Mouse (Mus musculus): ENCODE measurements at regions not wholly inside any gene's neighbourhood (a gene's known extent, or its start where the extent isn't known, plus 50 kb on each side); places are given as distances from the start of the nearest gene placed in this dataset.
"Not testable (repeated sequence)": the region's sequence is repeated elsewhere in the genome, so short reads cannot be mapped to it uniquely, and the experiment has no call there.

DNA sequence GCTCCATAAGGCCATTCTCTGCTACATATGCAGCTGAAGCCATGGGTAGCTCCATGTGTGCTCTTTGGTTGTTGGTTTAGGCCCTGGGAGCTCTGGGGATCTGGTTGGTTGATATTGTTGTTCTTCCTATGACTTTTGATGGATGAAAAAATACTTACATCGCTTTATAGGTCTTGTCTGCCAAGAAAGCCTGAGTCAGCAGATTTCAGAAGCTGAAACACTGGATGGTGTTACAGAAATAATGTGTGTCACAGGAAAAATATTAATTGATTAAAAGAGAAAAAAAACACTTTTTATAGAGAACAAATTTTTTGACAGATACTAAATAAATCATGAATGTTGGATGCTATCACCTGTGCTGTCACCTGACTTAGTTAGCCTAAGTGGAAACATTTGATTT, 52.4 kb upstream of the Plxna2 start:
- no peak for DNase-seq

DNA sequence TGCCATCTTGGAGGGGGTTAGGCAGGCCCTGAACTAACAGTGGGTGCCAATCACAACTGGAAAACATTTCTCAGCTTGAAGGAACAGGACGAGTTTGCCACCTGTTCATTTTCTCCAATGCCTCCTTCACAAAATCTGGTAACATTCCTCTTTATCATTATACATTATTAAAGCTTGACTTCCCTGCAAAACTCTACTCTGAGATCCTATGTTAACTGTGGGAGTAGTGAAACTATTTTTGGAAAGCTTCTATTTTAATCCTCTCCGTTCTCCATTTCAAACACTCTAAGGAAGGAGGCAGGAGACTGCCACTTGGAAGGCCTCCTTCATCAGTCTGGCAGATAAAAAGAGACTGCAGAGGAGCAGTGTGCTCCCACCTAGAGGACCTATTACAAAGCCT, 54.1 kb upstream of the Plxna2 start:
- DNase-seq: no peak

DNA sequence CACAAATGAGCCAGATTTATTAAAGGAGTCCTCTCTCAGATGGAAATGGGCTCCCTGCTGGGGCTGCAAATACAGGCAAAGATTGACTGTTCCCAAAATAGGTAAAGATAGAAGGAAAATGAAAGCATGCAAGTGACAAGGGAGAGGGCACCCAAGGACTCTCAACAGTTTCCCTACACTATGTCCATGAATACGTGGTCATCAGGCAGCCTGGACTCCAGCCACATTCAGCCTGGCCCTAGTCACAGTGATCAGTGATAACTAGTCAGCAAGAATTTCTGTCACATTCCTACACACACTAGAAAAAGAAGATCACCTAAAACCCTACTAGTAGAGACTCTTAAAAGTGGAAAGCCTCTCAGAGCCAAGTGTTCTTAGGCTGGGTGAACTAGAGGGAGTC, 56.9 kb upstream of the Plxna2 start:
- no peak for DNase-seq

DNA sequence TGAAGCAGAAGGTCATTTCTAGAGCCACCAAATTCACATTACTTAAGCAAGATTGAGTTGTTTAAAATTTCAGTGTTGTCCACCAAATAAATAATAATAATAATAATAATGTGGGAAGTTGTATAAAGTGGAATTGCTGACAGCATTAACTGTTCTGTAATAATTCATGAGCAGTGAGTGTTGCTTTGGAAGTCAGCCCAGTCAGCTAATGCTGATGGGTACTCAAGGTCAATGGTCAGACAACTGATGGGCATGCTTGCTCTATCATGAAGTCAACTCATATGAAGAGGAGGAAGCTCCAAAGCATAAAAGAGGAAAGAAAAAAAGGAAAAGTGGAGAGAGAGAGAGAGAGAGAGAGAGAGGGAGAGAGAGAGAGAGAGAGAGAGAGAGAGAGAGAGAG, 69.4 kb upstream of the Plxna2 start:
- DNase-seq: no peak

DNA sequence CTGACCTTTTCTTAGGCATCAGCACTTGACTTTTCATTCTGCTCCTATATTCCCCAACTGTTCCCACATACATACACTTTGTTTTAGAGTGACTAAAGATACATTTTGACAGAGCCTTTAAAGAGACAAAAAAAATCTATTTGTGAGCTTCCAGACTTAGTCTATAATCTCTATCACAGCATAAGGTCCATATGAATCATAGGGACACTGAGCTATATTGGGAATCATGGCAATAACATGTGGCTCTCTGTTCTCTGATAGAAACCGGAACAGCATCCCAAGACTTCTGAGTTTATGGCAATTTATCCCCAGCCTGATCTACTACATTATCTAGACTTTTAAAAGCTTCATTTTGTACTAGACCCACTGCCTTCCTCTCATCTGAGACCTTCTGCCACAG, 69.8 kb upstream of the Plxna2 start:
- no peak for DNase-seq

DNA sequence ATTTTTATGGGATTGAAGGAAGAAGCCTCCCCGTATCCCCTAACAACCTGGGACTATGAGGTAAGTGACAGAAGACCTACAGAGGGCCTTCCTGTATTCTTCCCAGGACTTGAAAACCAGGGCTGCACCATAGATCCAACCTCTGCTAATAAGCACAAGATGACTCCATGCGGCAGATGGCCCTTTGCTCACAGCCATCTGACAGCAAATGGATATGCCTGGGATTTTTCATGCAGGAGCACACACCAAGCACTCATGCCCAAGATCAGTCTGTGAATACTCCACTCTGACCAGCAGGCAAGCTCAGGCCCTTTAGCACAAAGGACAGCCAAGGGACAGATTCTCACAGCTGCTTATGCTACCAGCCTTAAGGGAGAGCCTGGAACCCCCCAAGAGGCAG, 77.1 kb upstream of the Plxna2 start:
- no peak for DNase-seq

DNA sequence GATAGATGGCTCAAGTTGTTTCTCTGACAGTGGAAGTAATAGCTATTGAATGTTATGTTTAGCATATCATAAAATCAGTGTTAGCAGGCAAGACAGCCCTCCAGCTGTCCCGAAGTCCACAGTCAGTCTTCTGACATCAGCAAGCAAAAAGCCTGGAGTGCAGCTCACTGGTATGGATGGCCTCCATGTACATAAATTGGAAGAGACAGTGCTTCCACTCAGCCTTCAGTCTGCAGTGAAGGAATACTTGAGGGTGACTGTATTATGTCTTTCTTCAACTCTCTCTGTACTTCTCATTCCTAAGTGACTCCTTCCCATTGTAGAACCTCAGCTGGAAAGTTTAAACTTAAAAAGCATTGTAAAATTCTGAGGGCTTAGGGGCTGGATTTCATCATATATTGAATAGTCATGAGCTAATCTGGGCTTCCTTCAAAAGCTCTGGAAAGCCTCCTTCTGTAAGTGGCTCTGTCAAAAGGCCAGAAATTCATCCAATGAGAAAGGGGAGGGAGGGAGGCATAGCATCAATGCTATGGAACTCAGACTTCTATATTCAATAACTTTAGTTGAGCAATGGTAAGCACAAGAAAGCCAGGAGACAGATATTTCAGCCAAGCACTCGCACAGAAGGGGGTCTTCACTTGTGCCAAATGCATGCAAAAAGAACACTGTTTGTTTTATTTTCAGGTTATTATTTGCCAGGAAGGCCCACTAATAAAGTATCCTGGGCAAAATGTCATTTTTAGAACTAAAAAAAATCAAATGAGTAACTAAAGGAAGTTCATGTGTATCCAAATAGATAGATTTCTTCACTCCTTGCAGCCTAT, 90.5 kb upstream of the Plxna2 start:
- DNase-seq: no peak

DNA sequence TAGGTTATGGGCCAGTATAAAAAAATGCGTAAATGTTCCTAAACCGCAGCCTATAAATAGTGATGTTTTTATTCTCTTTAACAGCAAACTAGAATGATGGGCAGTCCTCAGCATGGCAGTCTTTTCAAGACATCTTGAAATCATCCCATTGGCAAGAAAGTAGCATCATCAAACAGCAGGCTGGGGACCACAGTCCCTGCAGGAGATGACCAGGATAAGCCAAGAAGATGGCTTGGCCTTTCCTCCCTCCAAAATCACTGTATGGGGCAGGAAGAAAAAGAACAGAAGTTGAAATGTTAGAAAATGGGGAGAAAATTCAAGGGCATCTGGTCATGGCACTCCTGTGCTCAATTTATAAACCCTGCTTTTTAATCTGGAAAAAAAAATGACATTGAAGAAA, 93.0 kb upstream of the Plxna2 start:
- no peak for DNase-seq

DNA sequence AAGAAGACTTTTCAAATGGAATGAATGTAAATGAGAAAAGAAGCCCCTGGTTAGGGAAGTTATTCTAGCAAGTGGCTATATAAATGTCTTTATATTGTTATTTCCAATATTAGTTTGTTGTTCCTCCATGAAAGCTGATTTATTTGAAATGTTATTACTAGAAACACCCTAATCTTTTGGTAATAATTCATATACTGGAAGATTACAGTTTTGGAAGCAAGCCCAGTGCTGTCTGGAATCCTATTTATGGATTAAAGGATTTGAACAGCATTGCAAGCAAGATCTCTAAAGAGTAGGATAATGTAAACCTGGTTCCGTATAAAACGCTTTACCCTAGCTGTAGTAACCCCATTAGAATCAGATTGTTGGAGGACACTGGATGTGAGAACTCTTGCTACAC, 96.8 kb upstream of the Plxna2 start:
- DNase-seq: no peak

DNA sequence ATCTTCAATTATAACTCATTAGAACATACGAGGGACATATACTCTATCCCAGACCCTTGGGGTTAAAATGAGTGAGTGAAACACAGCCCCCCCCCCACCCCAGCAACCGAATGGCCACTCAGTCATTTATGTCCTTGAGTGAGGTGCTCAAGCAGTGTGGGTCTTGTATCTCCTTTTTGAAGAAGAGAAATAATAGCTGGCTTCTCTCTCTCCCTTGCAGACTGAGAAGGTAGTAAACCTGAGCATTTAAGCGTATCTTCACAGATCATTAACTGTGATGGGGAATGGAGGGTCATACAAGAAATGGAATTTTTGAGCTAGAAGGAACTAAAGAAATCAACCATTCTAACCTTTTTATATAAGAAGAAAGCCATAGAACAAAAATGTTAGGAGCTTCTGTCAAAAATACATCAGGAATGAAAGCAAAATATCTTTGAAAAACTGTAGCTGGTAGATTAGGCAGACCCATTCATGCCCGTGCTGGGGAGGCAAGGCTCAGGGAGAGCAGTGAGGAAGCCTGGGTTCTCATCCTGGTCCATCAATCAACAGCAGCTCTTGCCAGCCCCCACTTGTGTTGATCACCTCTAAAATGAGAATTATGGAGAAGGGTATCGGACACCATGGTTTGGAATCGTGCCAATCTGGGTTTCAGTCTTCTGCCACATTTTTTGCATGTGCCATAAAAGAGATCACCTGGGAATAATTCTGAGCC, 98.4 kb upstream of the Plxna2 start:
- DNase-seq: no peak

DNA sequence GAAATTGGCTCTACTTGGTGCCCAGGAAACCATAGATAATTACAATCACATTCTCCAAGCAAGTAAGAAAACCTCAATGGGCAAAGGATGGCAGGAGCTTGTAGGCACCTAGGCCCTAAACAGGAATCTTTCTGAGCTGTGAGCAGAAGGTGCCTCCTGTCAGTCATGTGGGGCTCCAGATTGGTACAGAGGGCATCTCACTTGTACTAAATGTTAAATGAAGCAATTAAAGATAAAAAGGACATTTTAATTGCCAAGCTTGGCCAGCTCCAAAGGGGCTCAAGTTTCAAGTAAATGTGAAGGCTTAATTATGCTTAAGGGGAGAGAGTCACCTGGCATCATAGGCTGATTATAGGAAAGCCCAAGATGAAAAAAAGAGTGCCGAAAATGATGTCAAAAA, 101.9 kb upstream of the Plxna2 start:
- DNase-seq: no peak

DNA sequence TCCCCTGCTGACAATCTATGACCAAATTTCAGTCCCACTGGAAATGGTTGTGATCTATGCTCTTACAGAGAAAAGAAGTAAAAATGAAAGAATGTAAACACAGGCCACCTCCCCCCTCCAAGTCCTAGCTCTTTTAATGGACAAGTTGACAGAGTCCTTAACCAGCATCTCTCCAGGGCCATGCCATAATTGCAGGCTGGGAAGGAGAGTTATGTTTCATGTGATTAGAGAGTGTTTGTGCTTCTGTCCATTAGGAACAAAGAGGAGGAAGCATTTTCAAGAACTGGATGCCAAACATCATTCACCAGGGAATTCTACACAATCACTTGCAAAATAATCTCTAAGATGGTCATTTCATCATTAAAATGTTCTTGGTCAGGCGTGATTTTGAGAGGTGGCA, 109.7 kb upstream of the Plxna2 start:
- DNase-seq: no peak

DNA sequence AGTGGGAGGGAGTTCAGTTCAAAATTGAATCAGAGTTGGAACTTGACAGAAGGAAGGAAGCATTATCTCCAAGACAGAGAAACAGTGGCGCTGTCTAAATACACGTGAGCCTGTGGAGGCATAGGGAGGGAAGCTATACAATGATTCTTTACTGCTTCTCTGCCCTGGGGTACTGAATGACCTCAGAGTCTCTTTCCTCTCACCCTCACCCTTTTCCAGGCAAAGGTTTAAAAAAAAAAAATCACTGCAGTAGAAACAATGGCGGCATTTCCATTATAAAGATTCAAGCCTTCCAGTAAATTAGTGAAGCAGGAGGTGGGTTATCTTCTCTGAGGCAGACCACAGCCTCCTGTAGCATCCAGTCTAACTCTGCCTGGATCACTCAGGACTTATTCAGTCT, 112.2 kb upstream of the Plxna2 start:
- no peak for DNase-seq

DNA sequence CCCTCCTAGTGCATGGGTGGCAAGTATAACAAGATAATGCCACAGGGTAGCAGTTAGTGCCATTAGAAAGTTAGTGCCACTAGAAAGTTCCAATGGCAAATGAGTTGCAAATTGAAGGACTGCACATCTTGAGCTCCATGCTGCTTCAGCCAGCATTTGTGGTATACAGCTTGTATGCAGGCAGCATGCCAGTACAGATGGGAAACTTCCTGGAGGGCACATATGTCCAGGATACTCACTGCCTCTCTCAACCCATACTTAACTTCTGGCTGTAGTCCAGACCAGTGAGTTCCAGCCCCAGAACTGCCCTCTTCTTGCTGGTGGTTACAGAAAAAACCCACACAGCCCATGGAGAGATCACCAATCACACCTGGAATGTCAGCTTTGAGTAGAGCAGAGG, 113.8 kb upstream of the Plxna2 start:
- no peak for DNase-seq

DNA sequence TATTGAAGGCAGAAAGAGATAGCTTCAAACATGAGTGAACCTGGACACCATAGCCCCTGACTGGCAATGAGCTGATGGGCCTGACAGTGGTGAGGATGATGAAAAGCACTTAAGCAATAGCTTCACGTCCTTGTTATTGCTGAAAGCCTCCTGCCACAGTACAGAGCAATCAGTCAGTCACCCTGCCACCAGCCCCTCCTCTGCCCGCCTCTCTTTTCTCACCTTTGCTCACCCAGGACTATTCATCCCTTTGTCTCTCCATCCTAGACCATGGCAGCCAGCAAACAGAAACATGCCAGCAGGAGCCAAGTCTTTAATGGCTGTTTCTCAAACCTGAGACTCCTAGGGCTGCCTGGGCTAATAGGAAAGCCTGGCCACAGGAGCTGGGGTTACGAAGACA, 114.5 kb upstream of the Plxna2 start:
- no peak for DNase-seq

DNA sequence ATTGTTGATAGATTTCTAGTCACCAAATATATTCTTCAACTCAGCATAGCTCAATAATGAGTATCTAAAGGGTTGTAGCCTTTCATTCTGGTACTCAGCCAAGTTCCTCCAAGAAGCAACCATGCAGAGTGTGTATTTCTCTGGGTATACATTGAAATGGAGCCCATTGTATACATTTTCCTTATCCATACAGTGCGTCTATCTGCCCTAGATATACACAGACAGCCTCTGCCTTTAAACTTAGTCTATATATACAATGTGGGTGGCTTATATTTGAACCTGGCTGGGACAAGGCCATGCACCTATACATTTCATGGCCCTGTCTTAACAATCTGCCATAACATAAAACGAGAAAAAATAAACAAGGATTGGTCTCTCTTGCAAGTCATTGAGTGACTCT, 121.6 kb upstream of the Plxna2 start:
- no peak for DNase-seq

DNA sequence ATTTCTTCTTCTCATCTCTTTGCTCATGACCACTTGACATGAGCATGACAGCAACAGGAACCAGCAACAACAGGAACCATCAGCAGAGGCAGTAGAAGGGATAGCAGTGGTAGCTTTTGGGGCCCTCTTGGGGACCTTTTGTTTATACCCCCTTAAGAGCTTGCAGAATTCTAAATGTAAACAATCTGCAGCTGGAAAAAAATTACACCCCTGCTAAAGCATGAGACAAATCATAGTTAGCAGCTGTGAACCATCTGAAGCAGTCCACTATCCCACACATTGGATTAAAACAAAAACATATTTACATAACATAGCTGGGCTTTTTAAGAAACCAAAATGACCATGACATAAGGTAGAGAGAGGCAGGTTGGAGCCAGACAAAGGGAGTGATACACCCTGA, 126.9 kb upstream of the Plxna2 start:
- DNase-seq: no peak

DNA sequence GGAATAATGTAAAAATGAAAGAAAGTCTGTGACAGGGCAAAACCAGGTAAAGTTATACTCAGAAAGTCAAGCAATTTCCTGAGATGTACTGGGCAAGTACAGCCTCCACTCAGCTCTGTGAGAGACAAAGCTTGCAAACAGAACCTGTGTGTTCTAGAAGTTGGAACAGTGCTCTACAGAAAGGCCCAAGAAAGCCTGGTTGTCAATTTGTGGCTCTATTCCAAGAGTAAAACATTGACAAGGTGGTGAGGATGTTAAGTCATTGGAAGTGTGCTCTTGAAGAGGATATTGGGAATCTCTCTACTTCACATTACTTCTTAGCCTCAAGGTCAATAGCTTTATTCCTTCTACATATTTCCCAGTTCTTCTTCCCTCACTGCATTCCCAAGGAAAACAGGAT, 129.9 kb upstream of the Plxna2 start:
- DNase-seq: no peak

DNA sequence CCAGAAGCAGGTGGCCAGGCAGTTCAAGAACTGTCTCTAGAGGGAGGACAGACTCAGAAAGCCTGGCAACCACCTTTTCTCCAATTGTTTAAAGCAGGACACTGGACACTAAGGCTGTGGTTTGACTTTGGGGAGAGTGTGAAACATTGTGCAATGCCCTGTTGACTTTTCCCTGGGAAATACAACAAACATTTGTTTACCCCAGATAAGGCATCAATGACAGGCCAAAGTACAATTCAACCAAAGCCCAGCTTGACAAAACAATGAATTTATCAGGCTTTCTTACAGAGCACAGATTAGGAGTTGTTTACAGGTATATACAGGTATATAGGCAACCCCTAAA, 135.3 kb upstream of the Plxna2 start:
- DNase-seq: no peak

DNA sequence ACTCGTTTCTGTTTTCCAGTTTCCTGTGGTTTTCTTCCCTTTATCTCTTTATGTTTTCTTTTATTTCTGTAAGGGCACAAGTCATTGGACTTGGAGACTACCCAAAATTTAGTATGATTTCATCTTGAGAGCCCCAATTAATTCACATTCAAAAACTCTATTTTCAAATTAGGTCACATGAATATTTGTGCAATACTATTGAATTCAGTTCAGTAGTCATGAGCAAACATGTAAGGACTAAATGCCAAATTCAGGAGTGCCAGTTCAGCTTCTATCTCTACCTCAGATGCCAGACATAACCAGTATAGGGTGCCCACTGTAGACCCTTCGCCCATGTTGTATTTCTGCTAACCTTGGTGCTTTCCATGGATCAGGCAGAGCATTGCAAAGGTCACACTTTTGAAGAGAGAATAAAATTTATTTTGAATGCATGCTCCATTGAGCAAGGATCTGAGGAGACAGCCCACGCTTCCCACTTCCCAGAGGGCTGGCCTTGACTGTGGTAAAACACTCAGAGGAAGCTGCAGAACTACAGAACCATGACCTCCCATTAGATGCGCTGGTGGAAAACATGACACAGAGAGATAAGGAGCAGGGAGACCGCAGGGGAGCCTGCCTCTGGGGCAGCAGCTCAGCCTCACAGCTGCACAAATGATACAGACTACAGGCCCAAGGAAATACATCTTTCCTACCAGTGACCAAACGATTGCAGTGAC, 135.9 kb upstream of the Plxna2 start:
- DNase-seq: no peak

DNA sequence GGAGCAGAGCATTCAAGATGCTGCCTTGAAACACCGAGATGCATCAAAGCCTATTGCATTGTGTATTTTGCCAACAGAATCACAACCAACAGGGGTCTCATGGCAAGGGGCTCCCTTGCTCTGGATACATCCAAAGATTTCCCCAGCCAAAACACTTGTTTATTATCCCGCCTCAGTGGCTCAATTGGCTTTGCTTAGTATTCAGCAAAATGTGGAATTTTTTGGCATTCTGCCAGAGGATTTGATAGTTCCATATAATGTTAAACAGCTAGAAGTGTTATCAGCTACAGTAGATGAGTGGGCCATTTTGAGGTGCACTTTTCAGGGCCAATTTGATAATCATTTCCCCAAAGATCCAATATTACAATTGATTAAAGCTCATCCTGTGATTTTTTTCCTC, 146.7 kb upstream of the Plxna2 start:
- DNase-seq: not testable (repeated sequence)

DNA sequence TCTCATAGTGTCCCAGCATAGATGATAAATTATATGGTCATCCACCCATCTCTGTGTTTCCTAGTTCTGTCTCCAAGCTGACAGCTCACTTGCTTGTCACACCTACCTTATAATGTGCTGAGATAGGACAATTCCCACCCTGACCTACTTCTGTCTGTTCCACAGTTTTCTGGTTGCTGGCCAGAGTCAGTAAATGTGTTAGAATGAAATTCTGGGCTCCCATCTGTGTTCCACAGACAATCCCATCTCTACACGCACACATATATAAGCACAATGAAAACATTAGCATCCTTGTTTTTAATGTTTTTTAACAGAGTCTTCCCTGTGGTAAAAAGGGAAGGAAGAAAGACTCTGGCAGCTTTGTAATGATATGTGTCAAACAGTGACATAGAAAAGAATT, 165.5 kb upstream of the Plxna2 start:
- DNase-seq: no peak

DNA sequence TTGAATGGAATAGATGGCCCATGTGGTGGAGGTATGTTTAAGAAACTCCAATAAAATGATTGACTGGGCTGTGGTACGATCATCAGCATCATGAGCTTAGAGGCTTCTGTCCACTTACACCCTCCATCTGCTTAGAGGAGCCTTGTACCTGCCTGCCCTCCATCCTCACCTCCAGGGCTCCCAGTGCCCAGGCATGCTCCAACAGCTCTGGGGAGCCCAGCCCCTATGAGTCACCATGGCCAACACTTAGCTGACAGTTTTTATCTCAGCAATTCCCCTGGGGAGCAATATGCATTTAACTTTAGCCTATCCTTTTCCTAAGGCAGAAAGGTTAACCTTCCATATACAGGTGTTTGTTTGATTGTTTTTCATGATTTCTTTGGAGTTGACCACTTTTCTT, 174.3 kb upstream of the Plxna2 start:
- no peak for DNase-seq

DNA sequence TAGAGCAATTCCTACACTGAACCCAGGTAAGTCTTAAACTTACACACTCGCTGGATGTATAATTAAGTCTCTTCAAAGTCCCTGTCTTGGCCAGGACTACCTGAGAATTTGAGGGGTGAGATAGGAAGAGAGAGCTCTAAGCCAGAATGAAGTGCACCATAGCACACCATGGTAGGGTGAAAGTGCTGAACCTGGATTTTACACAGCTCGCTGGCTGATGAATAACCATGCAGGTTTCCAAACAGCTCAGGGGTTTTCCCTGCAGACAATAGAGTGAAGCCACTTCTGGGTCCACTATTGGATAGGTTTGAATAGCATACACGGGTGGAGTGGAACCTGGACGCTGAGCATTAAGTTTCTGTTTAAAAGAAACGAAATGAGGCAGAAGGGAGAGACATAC, 180.7 kb upstream of the Plxna2 start:
- no peak for DNase-seq

Data from thymus, adult 18-20 months (tissue).